Mouse (Mus musculus): ENCODE measurements around the gene Mlf1.
A peak's percentile ranks its signal among the peaks of the same experiment; 100 is the strongest.

Gene Mlf1

GRCm38 (mm10) chr3:67373872-67374271, at the start of gene Mlf1:
Gene Mlf1, plus strand, starts transcription at chr3:67374097.
- DNase-seq = peak; percentile 96

GRCm38 (mm10) chr3:67339558-67339957, 34.3 kb upstream of the Mlf1 start:
- DNase-seq = no peak

- no peak for DNase-seq
These were observed 33.0 kb upstream of the Mlf1 start for GRCm38 (mm10) chr3:67340921-67341320.

GRCm38 (mm10) chr3:67343004-67343662, 30.8 kb upstream of the Mlf1 start:
- DNase-seq = peak; percentile 16 to 27

- peak; percentile 78 to 80 for DNase-seq
These were observed 29.3 kb upstream of the Mlf1 start for GRCm38 (mm10) chr3:67344599-67344998.

- DNase-seq = no peak
These were observed 27.2 kb upstream of the Mlf1 start for GRCm38 (mm10) chr3:67346674-67347073.

- DNase-seq = no peak
These were observed 22.3 kb upstream of the Mlf1 start for GRCm38 (mm10) chr3:67351406-67352127.

GRCm38 (mm10) chr3:67352128-67352762, 21.7 kb upstream of the Mlf1 start:
- peak; percentile 72 to 77 for DNase-seq

GRCm38 (mm10) chr3:67352763-67353149, 21.1 kb upstream of the Mlf1 start:
- peak in 1 of 2 experiments; percentile 10 for DNase-seq

GRCm38 (mm10) chr3:67358376-67358775, 15.5 kb upstream of the Mlf1 start:
- no peak for DNase-seq

- no peak for DNase-seq
These were observed 7.6 kb upstream of the Mlf1 start for GRCm38 (mm10) chr3:67366087-67366892.

- peak in 1 of 2 experiments; percentile 17 for DNase-seq
These were observed 6.4 kb upstream of the Mlf1 start for GRCm38 (mm10) chr3:67367481-67367880.

GRCm38 (mm10) chr3:67369407-67370079, 4.4 kb upstream of the Mlf1 start:
- no peak for DNase-seq

- DNase-seq = no peak
These were observed 1.7 kb upstream of the Mlf1 start for GRCm38 (mm10) chr3:67372194-67372593.

- DNase-seq = peak in 1 of 2 experiments; percentile 11
These were observed 1.1 kb upstream of the Mlf1 start for GRCm38 (mm10) chr3:67372781-67373180.

- DNase-seq = no peak
These were observed 472 bp downstream of the Mlf1 start for GRCm38 (mm10) chr3:67374360-67374778.

GRCm38 (mm10) chr3:67375063-67375462, 1.2 kb downstream of the Mlf1 start, which contains the start of gene Gm17402:
Gene Gm17402, minus strand, starts transcription at chr3:67375163.
- no peak for DNase-seq

- DNase-seq = no peak
These were observed 4.3 kb downstream of the Mlf1 start for GRCm38 (mm10) chr3:67378215-67378614.

- DNase-seq = peak in 1 of 2 experiments; percentile 14
These were observed 55.6 kb downstream of the Mlf1 start for GRCm38 (mm10) chr3:67429338-67429998.

GRCm38 (mm10) chr3:67429999-67430380, 56.1 kb downstream of the Mlf1 start, which contains the start of gene Gfm1:
Gene Gfm1, plus strand, starts transcription at chr3:67430096.
- peak; percentile 94 to 95 for DNase-seq

- no peak for DNase-seq
These were observed 60.1 kb downstream of the Mlf1 start for GRCm38 (mm10) chr3:67434011-67434410.

GRCm38 (mm10) chr3:67447143-67447542, 73.2 kb downstream of the Mlf1 start:
- DNase-seq = no peak
